Mouse (Mus musculus): Measurements from ENCODE around the gene Dpf2.

GRCm38 (mm10) chr19:5907275-5907674 is 5.5 kb downstream of the Dpf2 start:
- no peak for TF ChIP-seq POLR2A (IDR thresholded peaks at IDR 0.05; ENCODE audit: low read depth, low read length)
- no peak for TF ChIP-seq CTCF (conservative IDR thresholded peaks at IDR 0.05; ENCODE audit: insufficient read depth, insufficient read length, low read depth, low read length)
